Mouse (Mus musculus) bone marrow, adult 2 months (tissue): ENCODE results near the gene Erp29.

ENCODE experiments used
- CTCF ChIP-seq: fragments of 200-500 bp; IDR thresholded peaks from 2 replicates; pipeline ENCODE4 v1.5.1; 2011; ENCODE audit warnings: low read length, control low read depth; ENCODE audit not compliant: control insufficient read depth, insufficient read depth
- POLR2A ChIP-seq: fragments of 200-500 bp; IDR thresholded peaks from 2 replicates; pipeline ENCODE4 v1.6.1; 2011; ENCODE audit warnings: low read depth, mild to moderate bottlenecking, control low read depth, low read length, borderline replicate concordance; ENCODE audit not compliant: control insufficient read depth

DNA sequence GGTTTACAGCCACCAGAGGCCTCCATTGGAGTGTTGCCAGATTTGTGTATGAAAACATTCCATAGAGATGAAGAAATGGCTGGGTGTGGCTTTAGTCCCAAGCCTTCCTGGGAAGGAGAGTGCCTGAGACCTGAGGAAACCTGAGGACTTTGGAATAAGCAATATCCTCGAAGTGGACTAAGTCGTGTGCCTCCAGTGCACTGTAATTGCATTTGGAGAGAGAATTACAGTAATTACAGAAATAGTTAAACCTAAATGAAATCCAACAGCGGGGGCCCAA, 2.1 kb upstream of the Erp29 start:
- TF ChIP-seq POLR2A (no peak), CTCF (no peak)
